Mouse (Mus musculus): ENCODE measurements at regions not wholly inside any gene's neighbourhood (a gene's known extent, or its start where the extent isn't known, plus 50 kb on each side); places are given as distances from the start of the nearest gene placed in this dataset.

DNA sequence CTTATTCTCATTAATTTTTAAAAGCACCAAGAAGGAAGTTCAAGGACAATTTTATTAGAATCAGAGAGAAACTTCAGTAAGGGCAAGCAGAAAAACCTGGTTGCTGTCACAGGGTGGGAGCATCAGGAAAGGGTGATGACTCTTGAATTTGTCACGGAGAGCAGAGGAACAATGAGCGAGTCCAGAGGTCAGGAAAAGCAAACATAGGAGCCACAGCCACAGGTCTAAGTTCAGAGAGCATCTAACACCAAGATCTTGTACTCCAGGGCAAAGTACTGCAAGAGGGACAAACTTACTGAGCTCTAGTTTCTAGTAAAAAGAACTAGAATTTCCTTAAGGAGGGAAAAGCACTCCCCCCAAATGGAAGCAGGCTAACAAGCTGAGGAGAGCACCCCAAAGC is 444.2 kb downstream of the Nedd1 start:
- ChIA-PET POLR2A (interaction anchor here in 1 of 4 experiments (0.6 kb wide), 1 partner anchor 13 kb away, joined by 3 read pairs; no protein-coding TSS in a partner anchor), CTCF (no interaction called here)

GRCm38 (mm10) chr10:92257815-92258214 is 464.4 kb downstream of the Nedd1 start:
- ChIA-PET POLR2A (no interaction called here), CTCF (no interaction called here)

GRCm38 (mm10) chr10:92248648-92249047 is 473.6 kb downstream of the Nedd1 start:
- ChIA-PET CTCF (no interaction called here), POLR2A (interaction anchor here in 1 of 4 experiments (0.6 kb wide), 1 partner anchor 151 kb away, joined by 4 read pairs; no protein-coding TSS in a partner anchor)

- POLR2A ChIA-PET, result interaction anchor here in 2 of 4 experiments (0.5 kb wide), 2 partner anchors 17 to 616 kb away, joined by 3 read pairs; no protein-coding TSS in a partner anchor
- CTCF ChIA-PET, result no interaction called here
Measured at GRCm38 (mm10) chr10:92247449-92247805, 474.8 kb downstream of the Nedd1 start.

DNA sequence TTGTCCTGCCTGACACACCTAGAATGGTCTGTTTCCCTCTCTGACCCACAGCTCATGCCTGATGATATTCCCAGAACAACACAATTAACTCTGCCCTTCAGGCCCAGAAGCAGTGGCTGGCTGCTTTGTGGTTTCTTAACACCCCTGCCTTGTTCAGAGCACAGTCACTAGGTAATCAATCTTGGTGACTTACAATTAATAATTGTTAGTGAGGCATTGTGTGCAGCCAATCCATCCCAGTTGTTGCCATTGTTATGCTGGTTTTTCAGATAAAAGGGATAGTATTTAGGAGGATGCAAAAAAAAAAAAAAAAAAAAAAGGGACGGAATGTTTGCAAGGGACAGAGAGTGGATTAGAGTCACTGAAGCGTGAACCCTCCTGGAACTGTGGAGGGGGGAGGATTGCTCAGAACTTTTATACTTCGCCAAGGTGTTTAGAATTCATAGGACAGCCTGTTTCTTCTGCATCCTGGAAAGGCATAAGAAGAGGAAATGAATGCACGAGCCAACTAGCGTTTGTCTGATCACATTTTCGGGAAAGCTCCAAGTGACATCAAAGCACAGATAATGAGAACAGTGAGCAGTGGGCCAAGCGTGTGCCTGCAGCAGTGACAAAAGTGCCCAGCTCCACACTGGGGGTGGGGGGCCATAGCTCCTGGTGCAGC is 475.3 kb downstream of the Nedd1 start:
- ChIA-PET POLR2A (interaction anchor here in 1 of 4 experiments (0.5 kb wide), 1 partner anchor 616 kb away, joined by 3 read pairs; no protein-coding TSS in a partner anchor), CTCF (interaction anchor here in 1 of 4 experiments (0.6 kb wide), 1 partner anchor 1316 kb away, joined by 3 read pairs; no protein-coding TSS in a partner anchor)

GRCm38 (mm10) chr10:92242714-92243440 is 479.3 kb downstream of the Nedd1 start:
- ChIA-PET POLR2A (no interaction called here), CTCF (no interaction called here)

- ChIA-PET POLR2A (no interaction called here), CTCF (interaction anchor here in 1 of 4 experiments (0.5 kb wide), 1 partner anchor 68 kb away, joined by 3 read pairs; no protein-coding TSS in a partner anchor)
Measured at GRCm38 (mm10) chr10:92237881-92238280, 484.3 kb downstream of the Nedd1 start.

DNA sequence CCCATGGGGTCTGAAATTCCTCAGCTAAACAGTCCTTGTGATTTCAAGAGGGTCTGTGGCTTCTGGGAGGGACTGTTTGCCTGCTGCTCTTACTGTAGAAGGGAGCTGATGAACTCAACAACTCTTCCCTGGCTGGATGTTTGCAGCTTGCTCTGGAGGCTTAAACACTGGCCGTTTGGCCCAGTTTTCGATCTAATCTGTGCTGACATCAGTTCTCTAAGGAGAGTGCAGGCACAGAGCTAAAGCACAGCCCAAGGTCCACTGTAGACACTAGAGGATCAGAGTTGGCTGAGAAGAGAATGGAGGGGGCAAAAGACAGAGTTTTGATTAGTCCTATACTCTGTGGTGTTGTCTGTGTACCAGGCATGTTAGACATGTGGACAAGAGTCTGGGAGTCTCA is 490.1 kb downstream of the Nedd1 start:
- CTCF ChIA-PET, result no interaction called here

DNA sequence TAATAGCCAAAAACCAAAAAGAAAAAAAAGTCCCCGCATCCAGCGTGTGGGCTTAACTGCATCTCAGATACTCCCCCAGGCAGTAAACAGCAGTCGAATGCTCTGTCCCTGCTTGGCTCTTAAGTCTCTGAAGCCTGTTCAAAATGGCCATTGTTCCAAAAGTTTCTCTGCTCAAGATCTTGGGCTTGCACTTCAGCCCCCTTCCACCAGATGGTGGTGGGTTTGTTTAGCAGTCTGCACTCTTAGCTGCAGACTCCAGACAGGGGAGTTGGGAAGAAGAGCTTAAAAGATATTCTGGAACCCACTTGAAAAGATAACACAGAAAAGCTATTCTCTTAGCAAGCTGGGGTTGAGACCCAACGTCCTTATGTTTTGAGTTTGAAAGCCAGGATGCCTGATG is 496.4 kb downstream of the Nedd1 start:
- ChIA-PET POLR2A (no interaction called here), CTCF (no interaction called here)

More for the DNA sequence above, 490.1 kb downstream of the Nedd1 start:
- POLR2A ChIA-PET, result interaction anchor here in 1 of 4 experiments (0.7 kb wide), 1 partner anchor 15 kb away, joined by 7 read pairs; no protein-coding TSS in a partner anchor

DNA sequence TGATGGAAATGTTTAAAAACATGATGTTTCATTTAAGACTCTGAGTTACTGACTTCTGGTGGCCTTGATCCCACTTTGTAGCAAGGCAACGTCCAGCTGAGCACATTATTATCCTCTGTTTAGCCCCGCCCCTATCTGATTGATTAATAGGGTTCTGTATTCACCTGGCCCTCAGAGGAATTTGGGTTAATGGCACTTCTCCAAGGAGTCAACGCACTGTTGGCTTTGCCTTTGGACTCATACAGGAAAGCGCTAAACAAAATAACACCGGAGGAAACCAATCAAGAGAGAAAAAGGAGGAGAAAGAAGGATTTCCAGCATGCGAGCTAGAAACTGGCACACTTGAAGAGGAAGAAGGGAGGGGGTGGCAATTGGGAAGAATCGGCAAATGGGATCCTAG is 497.1 kb downstream of the Nedd1 start:
- CTCF ChIA-PET, result no interaction called here
- POLR2A ChIA-PET, result no interaction called here

GRCm38 (mm10) chr10:92219310-92219709 is 502.9 kb downstream of the Nedd1 start:
- CTCF ChIA-PET, result no interaction called here
- POLR2A ChIA-PET, result no interaction called here

DNA sequence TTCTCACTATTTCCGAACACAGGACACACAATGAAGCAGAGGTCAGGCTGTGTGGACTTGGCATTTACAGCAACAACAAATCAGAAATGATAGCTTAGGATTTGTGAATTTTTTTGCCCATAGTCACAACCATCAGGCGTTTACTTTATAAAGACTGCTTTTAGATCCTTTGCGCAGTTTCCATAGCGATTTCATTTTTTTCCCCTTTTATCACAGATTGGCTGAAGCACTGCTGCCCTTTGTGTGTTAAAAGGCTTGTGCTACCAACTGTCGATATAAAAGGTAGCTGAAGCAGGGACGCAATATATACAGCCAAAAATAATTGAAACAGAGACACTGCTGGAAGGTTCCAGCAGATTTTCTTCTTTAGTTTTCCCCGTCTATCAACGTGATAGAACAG is 551.4 kb downstream of the Nedd1 start:
- ChIA-PET CTCF (no interaction called here), POLR2A (no interaction called here)

DNA sequence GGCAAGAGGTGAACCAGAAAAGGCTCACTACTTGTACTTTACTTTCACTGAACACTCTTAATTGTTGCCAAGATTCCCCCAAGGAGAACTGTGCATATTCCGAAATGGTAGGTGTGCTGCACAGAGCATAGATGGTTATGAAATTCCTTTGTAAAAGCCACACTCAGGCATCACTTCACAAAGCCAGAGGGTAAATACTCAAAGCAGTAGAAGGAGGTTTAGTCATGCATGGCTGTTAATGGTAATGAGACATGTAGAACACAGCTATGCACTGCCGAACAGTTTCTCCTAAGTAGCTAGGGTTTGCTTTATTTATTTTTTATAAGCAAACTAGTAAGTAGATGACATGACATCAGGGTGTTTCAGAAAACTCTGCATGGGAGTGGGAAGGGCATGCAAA is 556.2 kb downstream of the Nedd1 start:
- CTCF ChIA-PET, result no interaction called here
- POLR2A ChIA-PET, result interaction anchor here in 1 of 4 experiments (0.7 kb wide), 1 partner anchor 27 kb away, joined by 5 read pairs; no protein-coding TSS in a partner anchor

- POLR2A ChIA-PET, result no interaction called here
- CTCF ChIA-PET, result no interaction called here
Measured at GRCm38 (mm10) chr10:92164991-92165390, 557.2 kb downstream of the Nedd1 start.

GRCm38 (mm10) chr10:92164648-92164960 is 557.6 kb downstream of the Nedd1 start:
- ChIA-PET POLR2A (no interaction called here), CTCF (no interaction called here)

GRCm38 (mm10) chr10:92163851-92164647 is 558.2 kb downstream of the Nedd1 start:
- POLR2A ChIA-PET, result no interaction called here
- CTCF ChIA-PET, result interaction anchor here in 1 of 4 experiments (0.6 kb wide), 1 partner anchor 216 kb away, joined by 4 read pairs; no protein-coding TSS in a partner anchor

- CTCF ChIA-PET, result interaction anchor here in 3 of 4 experiments (0.6 kb wide), 3 partner anchors 215 to 460 kb away, joined by 3 to 11 read pairs (median 4); no protein-coding TSS in a partner anchor
- POLR2A ChIA-PET, result interaction anchor here in 1 of 4 experiments (0.6 kb wide), 1 partner anchor 1274 kb away, joined by 3 read pairs; no protein-coding TSS in a partner anchor
Measured at GRCm38 (mm10) chr10:92163071-92163504, 559.1 kb downstream of the Nedd1 start.

DNA sequence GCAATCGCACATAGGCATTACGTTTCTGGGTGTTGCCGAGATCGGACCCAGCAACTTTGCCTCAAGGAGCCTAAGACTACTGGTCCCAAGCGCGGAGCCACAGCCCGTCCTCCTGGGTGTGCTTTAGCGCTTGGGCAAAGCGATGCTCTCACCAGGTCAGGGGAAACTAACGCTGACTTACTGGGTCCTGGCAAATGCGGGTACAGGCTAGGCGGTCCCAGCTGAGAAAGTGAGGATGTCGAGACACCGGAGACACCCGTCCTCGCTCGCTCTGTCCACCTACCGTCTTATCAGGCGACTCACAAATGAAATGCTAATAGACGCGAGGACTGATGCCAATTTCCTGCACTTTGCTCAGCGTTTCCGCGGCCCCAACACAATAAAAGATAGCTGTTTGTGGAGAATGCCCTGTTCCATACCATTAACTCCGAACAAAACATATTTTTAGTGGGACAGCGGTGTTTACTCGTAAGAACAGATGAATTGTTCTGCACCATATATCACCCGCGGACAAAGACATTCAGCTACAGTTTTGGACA is 559.7 kb downstream of the Nedd1 start:
- ChIA-PET CTCF (interaction anchor here in 2 of 4 experiments (0.6 kb wide), 2 partner anchors 279 to 459 kb away, joined by 3 to 11 read pairs; no protein-coding TSS in a partner anchor), POLR2A (interaction anchor here in 1 of 4 experiments (0.6 kb wide), 1 partner anchor 1273 kb away, joined by 3 read pairs; no protein-coding TSS in a partner anchor)

GRCm38 (mm10) chr10:92161501-92161900 is 560.7 kb downstream of the Nedd1 start:
- POLR2A ChIA-PET, result interaction anchor here in 1 of 4 experiments (0.6 kb wide), 2 partner anchors 21 to 45 kb away, joined by 3 read pairs; no protein-coding TSS in a partner anchor

More at GRCm38 (mm10) chr10:92161501-92161900, 560.7 kb downstream of the Nedd1 start:
- CTCF ChIA-PET, result no interaction called here

Data from embryonic stem cell, embryonic (primary cell).